Mouse (Mus musculus): ENCODE results near the gene Cstf2. TPM values are rescaled to one million over a fixed set of nuclear protein-coding genes. Genes with fewer than 3 reads are reported as not detected.

Gene Cstf2
- 11.8 and 17.2 TPM in 2 replicates for polyA plus RNA-seq (2012; rRNA removed)

GRCm38 (mm10) chrX:134058987-134059712 lies at the start of gene Cstf2:
TSS of gene Cstf2 (plus strand) at chrX:134059187.
- DNase-seq (ENCODE audit: low read depth in 1 of 2, low spot score in 2 of 2) = peak; percentile 73 to 90
- 25% methylated on average over 77 of the region's 77 CpGs for WGBS
- no peaks in the 10 kb centered on the region for H3K27me3 ChIP-seq (ENCODE audit: control insufficient read depth, insufficient read depth, low read length)
- H3K4me3 ChIP-seq (ENCODE audit: extremely low read depth, insufficient read depth, insufficient read length) = peak within 1 kb of the TSS; percentile 83
- H3K4me1 ChIP-seq (ENCODE audit: control insufficient read depth, insufficient read depth, insufficient read length) = no peaks in the 10 kb centered on the region
- no peaks in the 10 kb centered on the region; the same call in 1 of the 2 replicates for H3K36me3 ChIP-seq (ENCODE audit: control insufficient read depth, insufficient read depth, low read length)
- no peak for TF ChIP-seq CTCF (IDR thresholded peaks at IDR 0.05; ENCODE audit: extremely low read depth, insufficient read depth, insufficient read length, insufficient replicate concordance)
- no peak; the same call in 1 of the 2 replicates for TF ChIP-seq POLR2A (IDR thresholded peaks at IDR 0.05; ENCODE audit: low read depth, low read length)
- H3K27ac ChIP-seq (ENCODE audit: insufficient read depth, low read length) = peak within 1 kb of the TSS; percentile 94

- WGBS = 20% methylated on average over 9 of the region's 9 CpGs
- no peaks in the 10 kb centered on the region for H3K36me3 ChIP-seq (ENCODE audit: control insufficient read depth, insufficient read depth, low read length)
- no peak overlapping the region for H3K4me3 ChIP-seq (ENCODE audit: extremely low read depth, insufficient read depth, insufficient read length)
- peak in 1 of 2 experiments; percentile 28 for DNase-seq (ENCODE audit: low read depth in 1 of 2, low spot score in 2 of 2)
- no peaks in the 10 kb centered on the region for H3K4me1 ChIP-seq (ENCODE audit: control insufficient read depth, insufficient read depth, insufficient read length)
- no peaks in the 10 kb centered on the region for H3K27me3 ChIP-seq (ENCODE audit: control insufficient read depth, insufficient read depth, low read length)
- TF ChIP-seq POLR2A (IDR thresholded peaks at IDR 0.05; ENCODE audit: low read depth, low read length) = no peak
- peak; percentile 29; the same call in 1 of the 2 replicates for TF ChIP-seq CTCF (IDR thresholded peaks at IDR 0.05; ENCODE audit: extremely low read depth, insufficient read depth, insufficient read length, insufficient replicate concordance)
- no peak overlapping the region for H3K27ac ChIP-seq (ENCODE audit: insufficient read depth, low read length)
These were observed 40.0 kb upstream of the Cstf2 start for GRCm38 (mm10) chrX:134019005-134019404.

- no peaks in the 10 kb centered on the region for H3K36me3 ChIP-seq (ENCODE audit: control insufficient read depth, insufficient read depth, low read length)
- no peak overlapping the region for H3K4me3 ChIP-seq (ENCODE audit: extremely low read depth, insufficient read depth, insufficient read length)
- H3K27ac ChIP-seq (ENCODE audit: insufficient read depth, low read length) = no peak overlapping the region
- WGBS = 55% methylated on average over 5 of the region's 5 CpGs
- H3K4me1 ChIP-seq (ENCODE audit: control insufficient read depth, insufficient read depth, insufficient read length) = no peaks in the 10 kb centered on the region
- no peak for DNase-seq (ENCODE audit: low read depth in 1 of 2, low spot score in 2 of 2)
- no peaks in the 10 kb centered on the region for H3K27me3 ChIP-seq (ENCODE audit: control insufficient read depth, insufficient read depth, low read length)
- TF ChIP-seq POLR2A (IDR thresholded peaks at IDR 0.05; ENCODE audit: low read depth, low read length) (no peak), CTCF (IDR thresholded peaks at IDR 0.05; ENCODE audit: extremely low read depth, insufficient read depth, insufficient read length, insufficient replicate concordance) (no peak)
These were observed 38.3 kb upstream of the Cstf2 start for GRCm38 (mm10) chrX:134020664-134021063.

- Histone ChIP-seq H3K27me3 (ENCODE audit: control insufficient read depth, insufficient read depth, low read length) (no peaks in the 10 kb centered on the region), H3K4me3 (ENCODE audit: extremely low read depth, insufficient read depth, insufficient read length) (no peak overlapping the region), H3K4me1 (ENCODE audit: control insufficient read depth, insufficient read depth, insufficient read length) (no peaks in the 10 kb centered on the region), H3K27ac (ENCODE audit: insufficient read depth, low read length) (no peak overlapping the region), H3K36me3 (ENCODE audit: control insufficient read depth, insufficient read depth, low read length) (no peaks in the 10 kb centered on the region)
- DNase-seq (ENCODE audit: low read depth in 1 of 2, low spot score in 2 of 2) = no peak
- WGBS = 74% methylated on average over 1 of the region's 1 CpGs
- no peak for TF ChIP-seq POLR2A (IDR thresholded peaks at IDR 0.05; ENCODE audit: low read depth, low read length)
- TF ChIP-seq CTCF (IDR thresholded peaks at IDR 0.05; ENCODE audit: extremely low read depth, insufficient read depth, insufficient read length, insufficient replicate concordance) = no peak
These were observed 10.0 kb upstream of the Cstf2 start for GRCm38 (mm10) chrX:134048994-134049393.

- Histone ChIP-seq H3K27me3 (ENCODE audit: control insufficient read depth, insufficient read depth, low read length) (no peaks in the 10 kb centered on the region), H3K36me3 (ENCODE audit: control insufficient read depth, insufficient read depth, low read length) (no peaks in the 10 kb centered on the region; the same call in 1 of the 2 replicates), H3K4me1 (ENCODE audit: control insufficient read depth, insufficient read depth, insufficient read length) (no peaks in the 10 kb centered on the region), H3K27ac (ENCODE audit: insufficient read depth, low read length) (no peak overlapping the region), H3K4me3 (ENCODE audit: extremely low read depth, insufficient read depth, insufficient read length) (no peak overlapping the region)
- TF ChIP-seq CTCF (IDR thresholded peaks at IDR 0.05; ENCODE audit: extremely low read depth, insufficient read depth, insufficient read length, insufficient replicate concordance) (no peak), POLR2A (IDR thresholded peaks at IDR 0.05; ENCODE audit: low read depth, low read length) (no peak)
- no peak for DNase-seq (ENCODE audit: low read depth in 1 of 2, low spot score in 2 of 2)
- 63% methylated on average over 2 of the region's 2 CpGs for WGBS
These were observed 2.1 kb upstream of the Cstf2 start for GRCm38 (mm10) chrX:134056897-134057296.

DNA sequence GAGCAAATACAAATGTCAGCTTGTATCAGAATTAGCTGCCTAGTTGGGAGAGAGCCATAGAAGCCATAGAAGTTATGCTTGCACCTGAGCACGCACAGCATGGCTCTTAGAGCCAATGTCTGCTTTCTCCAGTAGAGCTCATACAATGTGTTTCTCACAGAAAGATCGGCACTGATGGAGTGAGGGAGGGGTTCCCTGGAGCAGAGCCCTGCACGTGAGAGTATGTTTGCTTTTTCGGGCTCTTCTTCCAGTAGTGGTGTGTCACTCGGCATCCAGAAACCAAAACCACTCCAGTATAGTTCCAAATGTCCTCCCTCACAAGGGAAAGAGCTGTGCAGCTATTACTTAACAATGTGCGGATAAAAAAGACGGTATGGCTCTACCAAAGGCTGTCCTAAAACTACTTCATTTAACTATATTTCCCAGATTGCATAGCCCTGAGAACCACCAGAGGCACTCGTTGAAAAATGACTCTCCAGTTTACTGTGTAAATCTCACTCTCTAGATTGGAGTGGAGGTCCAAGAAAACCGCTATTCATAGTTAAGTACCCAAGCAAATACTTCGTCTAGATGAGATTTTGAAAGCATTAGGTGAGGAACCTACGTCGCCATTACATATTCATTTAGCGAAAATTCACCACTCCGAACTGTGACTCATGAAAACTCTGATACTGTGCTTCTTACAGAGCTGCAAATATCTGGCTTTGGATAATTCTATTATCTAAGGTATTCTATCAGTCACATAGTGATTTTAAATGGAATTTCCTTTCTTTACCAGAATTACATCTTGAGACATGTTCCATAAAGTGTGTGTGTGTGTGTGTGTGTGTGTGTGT lies 729 bp upstream of the Cstf2 start:
- Histone ChIP-seq H3K4me3 (ENCODE audit: extremely low read depth, insufficient read depth, insufficient read length) (peak overlapping the region; percentile 83), H3K36me3 (ENCODE audit: control insufficient read depth, insufficient read depth, low read length) (no peaks in the 10 kb centered on the region; the same call in 1 of the 2 replicates), H3K27ac (ENCODE audit: insufficient read depth, low read length) (no peak overlapping the region), H3K4me1 (ENCODE audit: control insufficient read depth, insufficient read depth, insufficient read length) (no peaks in the 10 kb centered on the region), H3K27me3 (ENCODE audit: control insufficient read depth, insufficient read depth, low read length) (no peaks in the 10 kb centered on the region)
- TF ChIP-seq CTCF (IDR thresholded peaks at IDR 0.05; ENCODE audit: extremely low read depth, insufficient read depth, insufficient read length, insufficient replicate concordance) = no peak
- TF ChIP-seq POLR2A (IDR thresholded peaks at IDR 0.05; ENCODE audit: low read depth, low read length) = no peak
- WGBS = 75% methylated on average over 14 of the region's 14 CpGs
- no peak for DNase-seq (ENCODE audit: low read depth in 1 of 2, low spot score in 2 of 2)

All from spleen, adult 2 months (tissue).